Mouse (Mus musculus): ENCODE data around the gene Clrn3.
A peak's percentile ranks its signal among the peaks of the same experiment; 100 is the strongest.
"Not testable (repeated sequence)": the region's sequence is repeated elsewhere in the genome, so short reads cannot be mapped to it uniquely, and the experiment has no call there.

Gene Clrn3

DNA sequence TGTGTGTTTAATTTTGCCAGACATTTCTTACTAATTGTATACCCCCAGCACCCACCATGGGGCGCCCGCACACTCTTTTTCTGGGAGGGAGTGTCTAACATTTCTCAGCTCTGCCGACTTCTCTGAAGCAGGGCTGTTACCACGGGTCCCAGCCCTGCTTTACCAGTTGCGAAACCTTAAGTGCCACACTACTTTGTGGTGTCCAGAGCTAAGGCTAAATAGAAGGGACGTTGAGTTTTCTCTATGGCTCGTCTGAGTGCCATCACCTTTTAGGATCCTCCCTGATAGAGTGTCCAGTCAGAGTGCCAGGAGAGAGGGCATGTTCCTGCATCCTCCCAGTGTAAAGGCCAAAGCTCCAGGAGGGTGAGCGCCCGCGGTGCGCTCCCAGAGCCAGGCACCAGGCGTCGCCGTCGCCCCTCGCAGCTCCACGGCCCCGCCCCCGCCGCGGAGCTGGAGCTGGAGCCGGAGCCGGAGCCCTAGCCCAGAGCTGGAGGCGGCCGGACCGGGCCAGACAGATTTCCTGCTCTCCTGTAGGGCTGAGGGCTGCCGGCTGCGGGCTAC is 9.0 kb upstream of the Clrn3 start, which contains the start of gene Ptpre:
Gene Ptpre (plus strand): TSS at position 141 of the 561 bp plus-strand sequence.
- peak; percentile 95 for DNase-seq (ENCODE audit: inconsistent ontology term)

DNA sequence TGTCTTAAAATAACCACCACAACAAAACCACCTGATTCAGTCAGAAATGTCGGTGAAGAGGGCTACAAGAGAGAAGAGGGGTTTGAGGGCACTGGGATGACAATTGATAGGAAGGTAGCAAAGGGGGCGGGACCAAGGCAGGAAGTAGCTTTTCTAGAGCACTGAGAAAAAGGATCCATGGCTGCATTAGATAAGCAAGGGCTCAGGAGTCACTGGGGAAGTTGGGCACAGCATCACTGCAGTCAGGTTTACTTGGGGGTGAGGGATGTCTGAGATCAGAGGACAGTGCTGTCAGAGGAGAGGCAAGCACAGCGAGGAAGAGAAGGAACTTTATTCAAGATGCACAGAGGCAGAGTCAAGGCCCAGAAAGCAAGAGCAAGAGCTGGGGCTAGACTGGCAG is 7.5 kb upstream of the Clrn3 start:
- DNase-seq (ENCODE audit: inconsistent ontology term), result no peak

GRCm38 (mm10) chr7:135534548-135535189 is 6.2 kb upstream of the Clrn3 start:
- DNase-seq (ENCODE audit: inconsistent ontology term), result no peak

DNA sequence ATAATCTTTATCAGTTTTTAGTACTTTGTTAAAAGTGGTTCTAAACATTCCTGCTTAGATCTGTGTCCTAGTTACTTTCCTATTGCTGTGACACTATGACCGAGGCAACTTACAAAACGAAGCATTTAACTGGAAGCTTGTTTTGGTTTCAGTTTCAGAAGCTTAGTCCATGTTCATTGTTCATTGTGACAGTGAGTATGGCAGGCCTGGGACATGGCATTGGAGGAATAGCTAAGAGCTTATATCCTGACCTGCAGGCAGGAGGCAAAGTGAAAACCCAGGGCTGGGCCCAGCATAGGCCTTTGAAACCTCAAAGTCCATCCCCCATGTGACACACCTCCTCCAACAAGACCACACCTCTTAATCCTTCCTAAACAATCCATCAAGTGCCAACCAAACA is 614 bp upstream of the Clrn3 start:
- no peak for DNase-seq (ENCODE audit: inconsistent ontology term)

DNA sequence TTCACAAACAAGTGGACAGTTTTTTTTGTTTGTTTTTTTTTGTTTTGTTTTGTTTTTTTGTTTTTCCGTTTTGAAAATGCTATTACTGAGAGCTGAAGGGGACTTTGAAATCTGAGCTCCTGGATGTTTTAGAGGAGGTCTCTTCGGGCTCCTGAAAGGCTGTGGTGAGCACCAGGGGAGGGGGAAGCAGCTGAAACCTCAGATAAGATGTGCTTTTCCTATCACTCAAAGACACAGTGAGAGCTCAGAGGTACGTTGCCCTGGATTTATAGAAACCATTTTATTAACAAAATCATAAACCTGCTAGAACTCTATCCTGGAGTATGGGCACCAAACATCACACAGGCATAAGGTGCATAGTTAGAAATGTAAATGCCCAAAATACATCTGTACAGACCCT is 1.3 kb downstream of the Clrn3 start:
- no peak for DNase-seq (ENCODE audit: inconsistent ontology term)

DNA sequence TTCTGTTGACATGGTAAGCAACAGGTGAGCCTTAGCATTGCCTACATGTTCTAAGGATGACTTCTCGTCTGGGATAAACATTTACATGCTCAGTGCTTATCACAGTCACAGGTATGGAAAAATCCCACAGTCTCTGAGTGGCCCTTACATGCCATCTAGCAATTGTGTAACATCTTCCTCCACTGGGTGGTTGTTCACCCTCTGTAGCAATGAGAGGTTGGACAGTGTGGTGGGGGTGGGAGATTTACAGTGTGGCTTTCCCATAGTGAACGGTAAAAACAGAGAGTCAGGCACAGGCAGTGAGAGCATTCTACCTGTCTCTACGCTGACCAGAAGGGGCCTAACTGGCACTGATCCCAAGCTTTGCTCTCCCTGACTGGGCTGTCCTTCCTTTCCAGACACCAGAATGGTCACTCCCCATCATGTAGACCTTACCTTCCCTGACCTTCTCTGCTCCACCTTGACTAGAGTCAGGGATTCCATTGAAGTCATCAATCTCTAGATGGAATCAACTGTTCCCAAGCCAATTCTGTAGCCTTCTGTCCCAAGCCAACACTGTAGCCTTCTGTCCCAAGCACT is 1.8 kb downstream of the Clrn3 start:
- DNase-seq (ENCODE audit: inconsistent ontology term), result no peak

GRCm38 (mm10) chr7:135524424-135524967 is 4.0 kb downstream of the Clrn3 start:
- peak; percentile 44 for DNase-seq (ENCODE audit: inconsistent ontology term)

- peak; percentile 9 for DNase-seq (ENCODE audit: inconsistent ontology term)
Measured at GRCm38 (mm10) chr7:135523981-135524380, 4.5 kb downstream of the Clrn3 start.

GRCm38 (mm10) chr7:135521755-135522512 is 6.5 kb downstream of the Clrn3 start:
- DNase-seq (ENCODE audit: inconsistent ontology term), result no peak

DNA sequence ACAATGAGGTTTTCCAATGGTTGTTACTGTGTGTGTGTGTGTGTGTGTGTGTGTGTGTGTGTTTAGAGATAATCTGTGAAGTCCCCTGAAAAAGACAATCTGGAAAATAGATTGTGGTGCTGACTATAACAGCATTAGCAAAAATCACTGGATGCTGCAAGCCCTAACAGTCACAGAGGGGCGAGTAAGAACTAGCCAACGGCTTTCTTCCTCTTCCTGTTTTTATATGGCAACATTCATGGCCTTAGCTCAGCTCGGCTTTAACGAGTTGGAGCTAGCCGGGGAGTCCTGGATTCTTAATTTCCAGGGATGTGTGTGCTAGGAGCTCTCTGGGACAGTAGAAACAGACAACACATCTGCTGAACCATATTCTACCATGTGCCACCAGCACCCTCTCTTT is 8.2 kb downstream of the Clrn3 start:
- DNase-seq (ENCODE audit: inconsistent ontology term), result no peak

DNA sequence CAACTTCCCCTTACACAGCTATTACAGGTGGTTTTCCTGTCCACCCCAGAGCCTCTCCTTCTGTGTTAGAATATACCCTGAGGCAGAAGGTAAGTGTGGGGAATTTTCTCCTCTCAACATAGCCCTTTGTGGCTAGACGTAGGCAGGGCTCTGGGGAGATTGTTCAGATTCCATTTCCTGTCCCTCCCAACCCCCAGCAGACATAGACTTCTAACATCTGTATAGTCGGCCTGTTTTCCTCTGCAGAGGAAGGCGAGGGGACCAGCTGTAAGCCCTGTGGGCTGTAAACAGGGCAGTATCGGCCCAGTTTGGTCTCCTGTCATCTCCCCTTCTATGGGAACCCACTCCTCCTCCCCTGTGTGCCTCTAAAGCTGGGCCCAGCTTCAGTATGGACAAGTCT is 11.3 kb downstream of the Clrn3 start:
- no peak for DNase-seq (ENCODE audit: inconsistent ontology term)

GRCm38 (mm10) chr7:135511723-135512122 is 16.7 kb downstream of the Clrn3 start:
- no peak for DNase-seq (ENCODE audit: inconsistent ontology term)

DNA sequence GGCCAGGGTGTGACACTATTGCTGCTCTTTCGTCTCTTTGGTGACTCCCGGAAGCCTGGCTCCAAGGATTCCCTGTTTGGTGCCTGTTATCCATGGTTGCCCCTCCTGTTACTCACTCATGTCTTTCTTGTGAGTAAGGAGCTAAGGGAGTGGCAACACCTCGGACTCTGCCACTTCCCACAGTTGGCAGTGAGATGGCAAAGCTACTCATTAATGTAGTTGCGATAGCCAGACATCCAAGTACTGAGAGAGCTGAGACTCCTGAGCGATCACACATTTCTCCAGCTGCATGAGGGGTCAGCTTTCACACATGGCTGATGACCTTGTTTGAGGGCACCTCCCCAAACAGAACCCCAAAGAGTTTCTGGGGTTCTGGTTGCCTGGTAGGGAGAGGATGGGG is 18.0 kb downstream of the Clrn3 start:
- DNase-seq (ENCODE audit: inconsistent ontology term), result no peak

- DNase-seq (ENCODE audit: inconsistent ontology term), result peak; percentile 77
Measured at GRCm38 (mm10) chr7:135509272-135509671, 19.2 kb downstream of the Clrn3 start.

GRCm38 (mm10) chr7:135508602-135509001 is 19.9 kb downstream of the Clrn3 start:
- DNase-seq (ENCODE audit: inconsistent ontology term), result peak; percentile 77

GRCm38 (mm10) chr7:135506506-135506905 is 21.9 kb downstream of the Clrn3 start:
- DNase-seq (ENCODE audit: inconsistent ontology term), result not testable (repeated sequence)

DNA sequence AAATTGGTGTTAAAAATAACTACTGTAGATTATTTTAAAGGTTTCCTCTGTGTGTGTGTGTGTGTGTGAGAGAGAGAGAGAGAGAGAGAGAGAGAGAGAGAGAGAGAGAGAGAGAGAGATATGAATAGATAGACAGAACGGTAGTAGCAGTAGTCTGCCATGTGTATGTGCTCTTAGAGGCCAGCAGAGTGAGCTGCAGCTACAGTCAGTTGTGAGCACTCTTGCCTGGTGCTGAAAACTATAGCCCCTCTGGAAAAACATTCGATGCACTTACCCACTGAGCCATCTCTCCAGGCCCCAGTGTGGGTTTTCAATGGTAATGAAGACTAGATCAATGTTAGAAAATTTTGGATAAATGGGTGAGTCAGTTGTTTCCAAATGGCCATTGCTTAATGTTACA is 29.1 kb downstream of the Clrn3 start:
- peak; percentile 2 for DNase-seq (ENCODE audit: inconsistent ontology term)

DNA sequence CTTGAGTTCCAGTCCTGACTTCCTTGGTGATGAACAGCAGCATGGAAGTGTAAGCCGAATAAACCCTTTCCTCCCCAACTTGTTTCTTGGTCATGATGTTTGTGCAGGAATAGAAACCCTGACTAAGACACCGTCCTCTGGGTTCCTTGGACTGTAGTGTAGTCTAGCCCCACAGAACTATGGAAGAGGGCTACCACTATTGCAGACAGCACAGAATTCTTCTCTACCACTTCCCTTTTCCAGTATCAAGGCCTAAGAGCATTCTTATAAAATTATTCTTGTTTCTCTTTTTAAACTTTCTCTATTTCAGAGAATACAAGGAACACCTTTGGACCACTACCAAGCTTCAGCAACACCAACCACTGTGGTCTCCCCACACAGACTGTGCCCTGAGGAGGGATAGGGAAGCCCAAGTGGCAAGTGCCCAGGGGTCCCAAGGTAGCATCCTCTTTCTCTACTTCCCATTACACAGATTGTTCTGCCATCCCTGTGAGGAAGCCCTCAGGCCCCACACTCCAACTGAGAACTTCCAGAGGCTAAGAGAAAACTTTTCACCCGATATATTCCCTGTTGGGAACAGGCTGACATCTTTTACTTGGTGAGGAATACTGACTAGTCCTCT is 29.8 kb downstream of the Clrn3 start:
- no peak for DNase-seq (ENCODE audit: inconsistent ontology term)

DNA sequence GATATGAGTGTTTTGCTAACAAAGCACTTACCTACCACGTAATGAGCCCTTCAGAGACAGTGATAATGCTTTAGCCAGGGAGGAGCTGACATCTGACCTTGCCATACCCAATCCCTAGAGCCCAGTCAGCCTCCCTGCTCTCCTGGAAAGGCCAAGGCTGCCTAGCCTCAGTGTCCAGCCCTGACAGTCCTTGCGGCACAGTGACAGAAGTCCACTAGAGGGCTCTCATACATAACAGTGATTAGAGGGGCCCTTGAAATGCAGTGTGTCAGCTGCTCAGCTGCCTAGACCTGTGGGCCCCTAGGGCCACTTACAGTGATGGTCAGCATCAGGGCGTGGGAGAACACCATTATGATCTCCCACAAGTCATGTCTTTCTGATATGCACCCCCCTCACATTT is 33.2 kb downstream of the Clrn3 start:
- no peak for DNase-seq (ENCODE audit: inconsistent ontology term)

DNA sequence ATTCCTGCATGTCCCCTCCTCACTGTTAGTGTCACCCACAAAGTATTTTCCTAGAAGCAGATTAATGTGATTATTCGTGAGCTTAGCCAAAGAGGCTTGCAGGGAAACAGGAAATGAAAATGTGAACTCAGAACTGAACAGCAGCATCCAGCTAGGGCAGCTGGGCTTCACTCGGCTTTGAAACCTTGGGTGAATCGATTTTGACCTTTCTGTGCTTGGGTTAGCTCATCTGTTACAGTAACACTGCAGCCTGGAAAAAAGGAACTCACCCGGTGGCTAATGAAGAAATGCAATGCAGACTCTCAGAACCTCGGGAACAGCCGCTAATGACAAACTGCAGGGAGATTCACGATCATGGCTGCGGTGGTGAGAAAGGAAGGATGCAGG is 38.0 kb downstream of the Clrn3 start:
- DNase-seq (ENCODE audit: inconsistent ontology term), result no peak

DNA sequence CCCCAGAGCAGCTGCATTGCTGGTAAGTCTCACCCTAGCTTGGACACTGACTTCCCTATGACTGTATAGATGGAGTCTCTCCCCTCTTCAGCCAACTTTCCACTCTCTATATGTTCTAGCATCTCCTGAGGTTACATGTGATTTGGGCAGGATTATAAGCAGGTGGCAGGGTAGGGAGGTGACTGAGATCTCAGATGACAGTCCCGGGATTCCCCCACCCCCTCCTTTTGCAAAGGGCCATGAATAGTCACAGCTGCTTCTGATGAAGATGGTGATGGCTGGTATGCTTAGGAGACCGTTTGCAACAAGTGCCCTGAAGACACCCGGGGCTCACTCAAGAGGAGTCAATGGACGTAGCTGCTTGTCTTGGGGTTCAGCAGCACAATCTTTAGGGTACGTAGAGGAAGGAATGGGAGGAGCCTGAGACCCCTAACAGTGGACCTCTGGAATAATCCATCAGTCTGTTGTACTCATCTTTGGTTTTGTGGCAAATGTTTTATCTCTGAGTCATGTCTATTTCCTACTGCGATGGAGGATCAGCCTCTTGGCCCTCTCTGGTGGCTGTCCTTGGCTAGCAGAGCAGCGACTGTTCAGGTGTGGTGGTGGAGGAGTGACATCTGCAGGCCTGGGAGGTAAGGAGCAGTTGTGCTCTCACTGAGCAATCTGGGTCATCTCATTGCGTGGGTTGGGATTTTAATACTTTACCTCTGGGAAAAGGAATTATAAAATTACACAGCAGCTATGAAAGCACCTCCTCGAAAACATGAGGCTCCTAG is 38.5 kb downstream of the Clrn3 start:
- DNase-seq (ENCODE audit: inconsistent ontology term), result no peak
